Mouse (Mus musculus): Measurements from ENCODE around the gene Ralgps2. TPM values are rescaled to one million over a fixed set of nuclear protein-coding genes. Genes with fewer than 3 reads are reported as not detected.

Gene Ralgps2
- polyA plus RNA-seq, 1 experiment from 2014 or later, result 25.6 TPM

GRCm38 (mm10) chr1:156758326-156758725 is 181.1 kb downstream of the Ralgps2 start:
- Histone ChIP-seq H3K27ac (ENCODE audit: low read depth) (no peak overlapping the region), H3K36me3 (replicated peaks; ENCODE audit: insufficient read depth, low read length) (no peaks in the 10 kb centered on the region), H3K4me3 (ENCODE audit: low read depth, low read length) (no peak overlapping the region), H3K27me3 (ENCODE audit: insufficient read depth, low read length) (no peaks in the 10 kb centered on the region), H3K4me1 (ENCODE audit: insufficient read depth) (no peaks in the 10 kb centered on the region), H3K4me2 (ENCODE audit: low read depth, low read length) (no peak overlapping the region), H3K9me3 (ENCODE audit: low read length) (no peaks in the 10 kb centered on the region), H3K9ac (replicated peaks) (no peak overlapping the region)
- DNase-seq (no peak), ATAC-seq (no peak)
- no peak for TF ChIP-seq CTCF (IDR thresholded peaks at IDR 0.05; ENCODE audit: low read depth)
- no peak for TF ChIP-seq EP300 (IDR thresholded peaks at IDR 0.05; ENCODE audit: low read depth)
- WGBS (ENCODE audit: insufficient replicate concordance), result 83% methylated on average over 4 of the region's 4 CpGs

GRCm38 (mm10) chr1:156754608-156755413 is 184.6 kb downstream of the Ralgps2 start:
- no peak for DNase-seq
- Histone ChIP-seq H3K9me3 (ENCODE audit: low read length) (no peaks in the 10 kb centered on the region), H3K27ac (ENCODE audit: low read depth) (no peak overlapping the region), H3K4me2 (ENCODE audit: low read depth, low read length) (no peak overlapping the region), H3K9ac (replicated peaks) (no peak overlapping the region), H3K27me3 (ENCODE audit: insufficient read depth, low read length) (no peaks in the 10 kb centered on the region), H3K36me3 (replicated peaks; ENCODE audit: insufficient read depth, low read length) (no peaks in the 10 kb centered on the region), H3K4me3 (ENCODE audit: low read depth, low read length) (no peak overlapping the region), H3K4me1 (ENCODE audit: insufficient read depth) (peaks cover 10% of the 10 kb centered on the region)
- TF ChIP-seq CTCF (IDR thresholded peaks at IDR 0.05; ENCODE audit: low read depth) (no peak), EP300 (IDR thresholded peaks at IDR 0.05; ENCODE audit: low read depth) (no peak)
- WGBS (ENCODE audit: insufficient replicate concordance), result 58% methylated on average over 15 of the region's 15 CpGs
- no peak for ATAC-seq

Other genes with a start within 250 kb of the Ralgps2 start
- 6.0 and 6.2 TPM in 2 replicates for gene Fam20b, start 220.5 kb downstream of the Ralgps2 start, polyA plus RNA-seq (2015; fragmentation: Nextera tagmentation; extraction: Ambion mirVana)
- gene Angptl1, start 101.1 kb downstream of the Ralgps2 start, polyA plus RNA-seq (2015; fragmentation: Nextera tagmentation; extraction: Ambion mirVana), result 0.09 and 0.19 TPM in 2 replicates
- gene Tex35, start 169.1 kb upstream of the Ralgps2 start, polyA plus RNA-seq (2015; fragmentation: Nextera tagmentation; extraction: Ambion mirVana), result not detected in 2 replicates